Mouse (Mus musculus): ENCODE measurements around the gene Trcg1. TPM values are rescaled to one million over a fixed set of nuclear protein-coding genes. Genes with fewer than 3 reads are reported as not detected.
"Not testable (repeated sequence)": the region's sequence is repeated elsewhere in the genome, so short reads cannot be mapped to it uniquely, and the experiment has no call there.

The Trcg1 gene
- not detected in 2 replicates for polyA plus RNA-seq (2012; rRNA removed)

DNA sequence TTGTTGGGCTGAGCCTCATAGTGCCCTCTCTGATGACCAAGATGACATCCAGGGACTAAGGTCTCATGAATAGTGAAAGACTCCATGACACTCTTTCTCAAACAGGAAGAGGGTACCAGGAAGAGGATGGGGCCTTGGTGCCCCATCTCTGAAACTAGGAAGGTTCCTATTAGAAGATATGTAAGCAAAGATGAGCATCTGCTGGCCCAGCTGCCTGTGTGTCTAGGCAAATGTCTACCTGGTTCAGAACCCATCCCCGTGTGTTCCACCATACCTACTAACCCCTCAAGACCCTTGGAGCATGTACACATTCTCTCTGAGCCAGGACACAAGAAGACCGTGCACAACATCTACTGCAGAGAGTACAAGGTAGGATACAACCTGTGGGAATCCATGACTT, at the start of gene Trcg1:
Trcg1 (plus strand) TSS at position 301 of the 400 bp plus-strand sequence.
- no peak for DNase-seq (ENCODE audit: low read depth)

DNA sequence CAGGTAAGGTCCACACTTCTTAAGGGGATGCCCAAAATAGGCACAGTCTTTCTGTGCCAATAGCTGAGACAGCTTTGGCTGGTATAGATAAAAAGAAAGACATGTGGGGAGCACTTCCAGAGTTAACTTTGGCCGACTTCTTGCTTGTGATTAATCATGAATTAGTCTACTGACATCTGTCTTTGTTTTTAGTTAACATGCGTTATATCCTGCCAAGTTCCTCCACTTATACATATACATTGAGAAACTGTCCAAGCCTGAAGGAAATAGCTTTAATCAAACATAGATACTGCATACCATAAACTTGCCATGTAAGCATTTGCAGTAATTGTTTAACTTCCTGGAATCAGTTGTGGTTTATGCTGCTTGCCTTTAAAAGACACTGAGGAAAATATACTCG, 39.6 kb upstream of the Trcg1 start:
- DNase-seq (ENCODE audit: low read depth), result no peak

DNA sequence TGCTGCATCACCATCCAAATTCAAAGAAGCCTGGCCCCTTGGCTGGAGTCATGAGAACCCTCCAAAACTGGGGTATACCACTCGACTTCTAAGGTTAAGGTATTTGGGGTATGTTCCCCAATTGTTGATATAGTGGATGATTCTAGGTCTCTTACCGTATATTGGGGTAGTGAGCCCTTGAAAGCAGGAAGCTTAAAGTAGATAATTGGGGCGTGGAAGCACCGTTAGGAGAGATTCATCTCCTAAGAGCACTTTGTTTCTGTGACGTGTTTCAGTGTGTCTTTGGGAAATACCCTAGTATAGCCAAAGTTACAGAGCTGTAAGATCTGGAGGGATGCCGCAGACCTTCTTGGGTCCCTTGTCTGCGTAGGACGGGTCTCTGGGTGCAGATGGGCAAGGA, 38.9 kb upstream of the Trcg1 start:
- DNase-seq (ENCODE audit: low read depth), result no peak

DNA sequence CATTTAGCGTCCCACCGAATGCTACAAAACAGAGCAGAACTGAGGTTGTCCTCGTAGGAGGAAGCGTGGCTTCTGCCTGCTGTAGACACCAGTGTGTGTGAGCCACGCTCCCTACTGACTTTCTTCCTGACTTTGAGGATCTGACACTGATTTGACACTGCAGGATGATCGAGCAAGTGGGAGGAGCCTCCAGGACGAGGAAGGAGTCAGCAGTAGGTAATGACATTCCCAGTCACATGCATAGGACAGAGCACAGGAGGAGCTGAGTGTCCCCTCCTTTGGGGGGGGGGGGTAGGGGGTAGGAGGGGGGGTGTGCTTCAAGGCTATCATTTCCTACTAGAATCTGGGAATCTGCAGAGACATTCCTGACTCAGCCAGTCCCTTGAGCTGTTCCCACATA, 33.4 kb upstream of the Trcg1 start:
- no peak for DNase-seq (ENCODE audit: low read depth)

DNA sequence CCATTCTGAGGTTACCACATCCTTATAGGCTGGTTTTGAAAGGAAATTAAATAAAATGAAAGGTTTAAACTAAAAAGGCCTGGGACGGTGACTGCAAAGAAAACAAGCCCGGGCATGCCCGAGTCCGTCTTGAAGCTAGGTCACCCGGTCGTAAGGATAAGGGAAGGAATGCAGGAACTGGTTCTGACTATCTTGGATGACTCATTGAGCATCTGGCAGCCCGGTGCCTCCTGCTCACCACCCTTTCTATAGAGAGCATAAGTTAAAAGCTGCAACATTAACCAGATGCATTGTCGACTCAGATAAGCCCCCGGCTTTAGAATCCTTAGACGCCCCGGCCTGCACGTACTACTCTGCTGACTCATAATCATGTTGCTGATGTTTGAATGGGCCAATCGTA, 32.8 kb upstream of the Trcg1 start:
- not testable (repeated sequence) for DNase-seq (ENCODE audit: low read depth)

DNA sequence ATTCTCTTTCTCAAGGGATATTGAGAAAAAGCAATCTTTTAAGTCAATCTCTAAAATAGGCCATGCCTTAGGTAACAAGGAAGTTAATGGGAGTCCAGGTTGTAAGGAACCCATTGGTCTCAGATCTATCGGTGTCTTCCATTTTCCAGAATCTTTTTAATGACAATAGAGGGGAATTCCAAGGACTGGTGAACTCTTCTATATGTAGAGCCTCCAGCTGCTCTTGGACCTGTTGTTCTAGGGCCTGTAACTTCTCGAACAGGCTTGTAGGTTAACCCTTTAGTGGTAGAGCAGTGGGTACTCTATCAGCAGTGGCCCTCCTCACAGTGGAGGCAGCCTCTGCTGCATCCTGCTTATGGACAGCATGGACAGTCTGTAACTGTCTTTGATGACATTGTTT, 29.5 kb upstream of the Trcg1 start:
- DNase-seq (ENCODE audit: low read depth), result no peak

DNA sequence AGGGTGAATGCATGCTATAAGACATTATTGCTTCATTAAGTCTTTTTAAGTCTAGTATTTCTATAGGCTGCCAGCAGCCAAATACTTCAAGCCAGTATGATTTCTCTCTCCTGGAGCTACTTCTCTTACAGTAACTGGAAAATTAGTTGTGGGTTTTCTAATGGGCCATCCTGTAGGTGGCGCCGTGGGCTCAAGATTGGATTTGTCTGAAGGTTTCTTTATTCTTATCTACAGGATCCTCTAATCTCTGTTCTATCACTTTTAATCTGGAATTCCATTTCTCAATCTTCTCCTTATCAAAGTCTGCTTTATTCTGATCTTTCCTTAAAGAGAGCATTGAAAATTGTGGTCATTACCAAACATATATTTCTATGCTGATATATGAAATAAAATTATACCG, 27.0 kb upstream of the Trcg1 start:
- DNase-seq (ENCODE audit: low read depth), result no peak

DNA sequence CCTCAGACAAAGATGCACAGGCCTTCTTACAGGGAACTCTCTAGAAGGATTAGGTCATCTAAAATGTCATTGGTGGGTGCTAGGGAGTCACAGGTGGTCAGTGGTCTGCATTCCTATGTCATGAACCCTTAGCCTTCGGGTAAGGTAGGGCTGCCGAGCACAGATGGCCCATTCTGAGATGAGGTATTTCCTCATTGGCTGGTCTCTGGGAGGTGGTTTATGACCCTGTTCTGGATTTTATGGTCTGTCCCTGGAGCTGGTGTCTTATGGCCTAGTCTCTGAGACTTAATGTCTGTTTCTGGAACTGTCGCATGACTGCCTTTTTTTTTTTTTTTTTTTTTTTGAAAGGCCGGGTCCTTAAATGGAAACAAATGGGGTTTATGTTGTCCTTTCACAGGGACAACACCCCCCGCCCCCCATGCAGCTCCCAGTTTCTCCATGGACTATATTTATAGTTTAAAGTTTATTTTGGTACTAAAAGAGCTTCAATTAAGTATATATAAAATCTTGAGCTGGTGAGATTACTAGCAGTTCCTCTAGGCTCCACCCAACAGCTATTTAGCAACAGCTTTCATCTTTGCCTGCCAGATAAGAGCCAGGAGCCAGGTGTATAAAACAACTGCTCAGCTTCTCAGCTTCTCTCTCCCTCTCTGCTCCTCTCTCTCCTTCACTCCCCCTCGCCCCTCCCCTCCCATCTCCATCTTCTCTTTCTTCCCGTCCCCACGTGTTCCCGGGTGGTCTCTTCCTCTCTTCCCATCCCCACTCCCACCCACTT, 23.7 kb upstream of the Trcg1 start:
- no peak for DNase-seq (ENCODE audit: low read depth)

DNA sequence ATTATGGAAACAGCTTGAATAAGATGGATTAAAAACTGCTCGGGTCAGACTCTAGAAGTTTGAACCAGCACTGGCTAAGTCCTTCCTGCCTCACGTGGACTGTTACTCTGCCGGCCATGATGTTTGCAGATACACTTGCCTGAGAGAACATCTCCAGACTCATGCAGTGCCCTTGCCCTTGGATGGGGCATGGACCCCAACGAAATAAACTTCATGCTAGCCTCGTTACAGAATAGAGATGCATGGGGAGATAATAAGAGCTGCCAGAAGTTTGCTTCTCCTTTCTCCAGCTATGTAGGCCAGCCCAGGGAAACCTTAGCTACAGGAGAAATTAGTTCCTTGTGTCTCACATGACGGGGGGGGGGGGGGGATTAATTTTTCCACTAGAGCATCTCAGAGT, 21.9 kb upstream of the Trcg1 start:
- no peak for DNase-seq (ENCODE audit: low read depth)

DNA sequence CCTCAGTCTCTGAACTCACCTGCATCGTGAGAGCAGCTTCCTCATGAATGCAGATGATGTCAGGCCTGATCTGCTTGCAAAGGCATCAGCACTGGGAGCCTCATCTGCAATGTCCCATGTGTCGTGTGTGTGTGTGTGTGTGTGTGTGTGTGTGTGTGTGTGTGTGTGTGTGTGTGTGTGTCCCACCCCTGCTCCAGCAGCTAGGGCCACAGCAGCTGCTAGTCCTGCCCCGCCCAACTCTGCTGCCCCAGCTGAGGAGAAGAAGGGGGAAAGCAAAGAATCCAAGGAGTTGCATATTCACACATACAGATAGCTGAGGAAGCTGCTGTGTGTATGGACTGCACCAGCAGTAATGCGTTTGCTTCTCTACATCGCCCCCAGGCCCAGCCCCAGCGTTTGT, 19.1 kb upstream of the Trcg1 start:
- no peak for DNase-seq (ENCODE audit: low read depth)

DNA sequence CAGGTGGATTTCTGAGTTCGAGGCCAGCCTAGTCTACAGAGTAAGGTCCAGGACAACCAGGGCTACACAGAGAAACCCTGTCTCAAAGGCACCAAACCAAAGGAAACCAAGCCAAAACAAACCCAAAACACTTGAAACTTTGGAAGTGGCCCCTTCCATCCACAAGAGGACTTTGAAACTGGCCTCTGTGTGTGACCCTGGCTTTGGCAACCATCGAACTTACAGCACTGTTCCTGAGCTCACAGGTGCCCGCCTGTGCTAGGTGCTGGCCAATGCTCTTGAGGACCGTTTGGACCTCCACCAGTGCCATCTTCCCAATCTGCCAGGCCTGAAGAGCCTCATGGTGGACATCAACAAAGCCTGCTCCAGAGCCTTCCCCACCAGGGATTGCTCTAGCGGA, 17.6 kb upstream of the Trcg1 start:
- no peak for DNase-seq (ENCODE audit: low read depth)

DNA sequence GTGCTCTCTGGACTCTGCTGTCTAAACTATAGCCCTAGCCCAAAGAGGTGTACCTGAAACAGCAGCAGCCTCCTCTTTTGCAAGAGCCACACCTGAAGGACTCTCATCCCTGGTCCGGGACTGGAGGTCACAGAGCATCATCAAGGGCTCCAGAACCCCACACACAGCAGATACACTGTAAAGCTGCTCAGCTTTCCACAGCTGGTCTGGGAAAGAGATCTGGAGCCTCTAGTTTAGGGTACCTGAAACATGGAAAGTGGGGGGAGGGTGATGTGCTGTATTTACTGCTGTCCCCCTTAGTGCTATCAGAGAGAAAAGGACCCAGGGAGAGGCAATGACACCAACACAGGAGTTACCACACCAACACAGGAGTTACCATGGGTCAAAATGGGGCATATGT, 16.8 kb upstream of the Trcg1 start:
- no peak for DNase-seq (ENCODE audit: low read depth)

DNA sequence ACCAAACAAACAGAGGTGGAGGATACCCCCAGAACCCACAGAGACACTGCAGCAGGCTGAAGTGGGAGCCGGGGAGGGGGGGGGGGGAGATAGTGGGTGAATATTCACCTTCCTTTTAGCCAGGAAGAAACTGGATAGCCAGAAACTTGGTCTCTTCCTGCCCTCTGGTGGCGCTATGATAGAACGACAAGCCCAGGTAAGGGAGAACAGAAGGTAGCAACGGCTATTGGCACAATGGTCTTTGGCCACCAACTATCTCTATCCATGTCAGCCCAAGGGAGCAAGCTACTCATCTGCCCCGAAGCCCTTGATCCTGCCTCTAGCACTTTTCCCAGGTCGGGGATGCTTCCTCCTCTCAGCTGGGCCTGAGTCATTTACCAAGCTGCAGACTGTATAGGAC, 16.0 kb upstream of the Trcg1 start:
- no peak for DNase-seq (ENCODE audit: low read depth)

DNA sequence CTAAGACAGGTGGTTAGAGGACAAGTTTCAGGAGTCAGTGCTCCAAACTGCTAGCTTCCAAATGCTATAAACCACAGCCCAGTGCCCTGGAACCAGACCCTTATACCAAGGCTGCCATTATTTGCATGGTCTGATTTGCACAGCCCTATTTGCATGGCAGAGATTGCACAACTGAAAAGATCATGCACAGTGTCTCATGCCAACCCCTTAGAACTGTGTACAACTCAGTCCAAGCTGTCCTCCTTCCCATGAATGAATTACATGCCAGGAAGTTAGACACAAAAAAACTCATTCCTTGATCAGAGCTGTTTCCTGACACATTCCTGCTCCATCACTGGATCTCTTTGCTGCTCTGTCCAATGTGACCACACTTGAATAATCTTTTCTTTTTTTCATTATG, 13.0 kb upstream of the Trcg1 start:
- no peak for DNase-seq (ENCODE audit: low read depth)

DNA sequence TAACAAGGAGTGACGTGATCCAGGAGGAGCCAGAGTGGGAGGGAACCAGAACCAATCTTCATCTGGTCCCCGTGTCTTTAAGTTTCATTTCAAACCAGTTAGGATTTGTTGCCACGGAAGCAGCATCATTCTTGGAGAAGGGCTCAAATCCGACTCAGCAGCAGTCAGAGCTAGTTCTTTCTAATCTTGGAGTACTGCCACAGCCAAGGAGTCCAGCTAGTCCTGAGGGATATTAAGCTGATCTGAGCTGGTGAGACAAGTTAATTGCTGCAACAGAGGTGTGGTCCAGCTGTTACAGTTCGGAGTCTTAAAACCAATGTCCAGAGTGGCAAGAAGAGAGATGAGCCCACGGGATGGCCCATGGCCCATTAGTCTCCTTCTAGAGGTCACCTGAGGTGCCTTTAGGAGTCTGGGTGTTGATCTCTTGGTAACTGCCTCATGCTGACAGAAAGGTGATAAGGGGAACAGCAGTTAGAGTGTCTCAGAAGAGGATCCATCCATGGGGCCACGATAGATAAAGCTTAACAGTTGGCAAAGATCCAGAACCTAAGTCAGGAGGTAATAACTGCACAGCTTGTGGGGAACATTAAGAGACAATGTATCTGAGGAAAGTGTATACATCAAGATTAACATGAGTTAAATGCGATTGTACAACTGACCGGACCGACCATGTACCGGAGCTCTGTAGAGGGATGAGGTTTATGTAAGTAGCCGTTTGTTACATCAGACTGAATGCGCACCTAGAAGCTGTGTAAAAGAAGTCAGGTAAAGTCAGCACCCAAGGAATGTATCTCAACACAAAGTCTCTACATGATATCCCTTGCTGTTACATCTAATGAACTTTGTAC, 10.4 kb upstream of the Trcg1 start:
- no peak for DNase-seq (ENCODE audit: low read depth)

DNA sequence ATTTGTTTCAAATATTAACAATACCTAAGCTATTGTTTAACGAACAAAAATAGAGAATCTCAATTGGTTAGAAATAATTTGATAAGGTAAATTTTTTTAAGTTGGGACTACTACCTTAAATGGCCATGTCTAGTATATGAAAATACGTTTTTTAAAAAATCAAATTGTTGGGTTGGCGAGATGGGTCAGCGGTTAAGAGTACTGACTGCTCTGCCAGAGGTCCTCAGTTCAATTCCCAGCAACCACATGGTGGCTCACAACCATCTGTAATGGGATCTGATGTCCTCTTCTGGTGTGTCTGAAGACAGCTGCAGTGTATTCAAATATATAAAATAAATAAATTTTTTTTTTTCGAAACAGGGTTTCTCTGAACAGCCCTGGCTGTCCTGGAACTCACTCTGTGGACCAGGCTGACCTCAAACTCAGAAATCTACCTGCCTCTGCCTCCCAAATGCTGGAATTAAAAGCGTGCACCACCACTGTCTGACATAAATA, 9.7 kb upstream of the Trcg1 start:
- DNase-seq (ENCODE audit: low read depth), result not testable (repeated sequence)

DNA sequence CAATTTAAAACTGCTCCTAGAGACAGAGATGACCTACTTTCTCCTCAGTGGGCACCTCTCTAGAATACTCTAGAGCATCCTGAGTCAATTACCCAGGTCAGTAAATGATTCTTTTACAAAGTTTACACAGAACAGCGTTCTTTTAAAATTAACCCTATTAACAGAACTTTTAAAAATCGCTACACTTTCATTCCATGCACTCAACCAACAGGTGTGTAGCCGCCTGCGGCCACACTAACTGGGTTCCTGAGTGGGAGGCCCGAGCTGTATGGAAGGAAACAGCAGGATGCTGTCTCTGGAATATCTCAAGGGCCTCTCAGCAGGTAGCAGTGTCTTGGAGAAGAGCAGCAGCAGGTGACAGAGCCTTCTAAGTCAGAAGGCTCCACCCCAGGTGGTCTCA, 9.2 kb upstream of the Trcg1 start:
- no peak for DNase-seq (ENCODE audit: low read depth)

DNA sequence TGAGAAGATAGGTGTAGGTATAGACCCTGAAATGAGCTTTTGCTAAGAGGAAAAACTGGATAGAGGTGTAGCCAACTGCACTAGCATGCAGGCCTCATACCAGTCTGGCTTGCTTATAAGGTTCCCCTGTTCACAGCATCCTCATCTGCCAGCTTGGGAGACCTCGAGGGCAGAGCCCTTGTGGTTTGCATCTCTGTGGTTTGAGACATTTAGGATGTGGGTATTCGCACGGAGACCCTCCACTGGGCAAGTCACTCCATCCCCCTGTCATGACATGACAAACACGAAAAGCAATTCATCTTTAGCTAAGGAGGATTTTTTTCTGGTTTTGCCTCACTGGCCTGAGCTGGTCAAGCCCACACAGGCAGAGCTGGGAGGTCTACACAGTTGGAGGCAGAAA, 8.2 kb upstream of the Trcg1 start:
- no peak for DNase-seq (ENCODE audit: low read depth)

DNA sequence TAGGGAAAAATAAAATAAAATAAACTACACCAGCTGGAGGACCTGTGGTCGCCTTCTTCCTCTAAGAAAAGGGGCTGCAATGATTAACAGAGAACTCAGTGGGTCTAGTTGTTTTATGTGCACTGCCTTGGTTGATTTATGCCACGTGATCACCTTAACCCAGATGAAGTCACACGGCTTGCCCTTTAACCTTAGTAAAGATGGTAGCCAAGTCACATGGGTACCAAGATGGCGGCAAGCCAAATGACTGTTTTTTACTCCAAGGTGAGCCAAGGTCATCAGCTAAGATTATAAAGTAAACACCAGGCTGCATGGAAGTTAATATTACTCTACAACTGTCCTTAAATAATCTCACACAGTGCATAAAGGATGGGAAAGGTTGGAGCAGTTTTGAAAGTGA, 6.6 kb upstream of the Trcg1 start:
- DNase-seq (ENCODE audit: low read depth), result no peak

DNA sequence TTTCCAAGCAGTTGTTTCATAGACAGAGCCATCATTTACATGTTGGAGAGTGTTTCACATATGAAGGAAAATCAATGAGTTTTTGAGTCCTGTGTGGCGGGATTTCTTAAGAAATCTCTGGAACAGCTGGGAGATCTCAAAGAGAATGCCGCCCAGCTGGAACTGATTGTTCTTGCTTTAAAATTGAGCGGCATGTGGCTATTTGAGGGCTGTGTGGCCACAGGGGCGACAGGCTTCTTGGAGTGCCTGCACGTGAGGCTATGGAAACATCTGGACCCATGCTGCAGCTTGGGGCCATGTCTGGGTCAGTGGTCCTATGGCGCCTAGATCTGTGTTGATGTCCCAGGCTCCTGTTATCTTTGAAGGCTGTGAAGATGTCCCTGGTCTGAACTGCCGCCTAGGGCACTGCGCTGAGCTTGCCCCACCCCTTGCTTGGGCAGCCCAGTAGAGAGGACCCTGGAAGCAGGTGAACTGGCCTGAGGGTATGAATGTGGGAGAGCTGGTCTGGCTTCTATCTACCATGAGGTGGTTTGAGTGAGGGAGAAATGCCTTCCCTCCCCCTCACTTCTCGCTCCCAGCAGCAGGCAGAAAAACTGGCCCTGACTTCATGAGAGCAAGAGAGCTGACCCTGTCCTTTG, 6.1 kb upstream of the Trcg1 start:
- no peak for DNase-seq (ENCODE audit: low read depth)

DNA sequence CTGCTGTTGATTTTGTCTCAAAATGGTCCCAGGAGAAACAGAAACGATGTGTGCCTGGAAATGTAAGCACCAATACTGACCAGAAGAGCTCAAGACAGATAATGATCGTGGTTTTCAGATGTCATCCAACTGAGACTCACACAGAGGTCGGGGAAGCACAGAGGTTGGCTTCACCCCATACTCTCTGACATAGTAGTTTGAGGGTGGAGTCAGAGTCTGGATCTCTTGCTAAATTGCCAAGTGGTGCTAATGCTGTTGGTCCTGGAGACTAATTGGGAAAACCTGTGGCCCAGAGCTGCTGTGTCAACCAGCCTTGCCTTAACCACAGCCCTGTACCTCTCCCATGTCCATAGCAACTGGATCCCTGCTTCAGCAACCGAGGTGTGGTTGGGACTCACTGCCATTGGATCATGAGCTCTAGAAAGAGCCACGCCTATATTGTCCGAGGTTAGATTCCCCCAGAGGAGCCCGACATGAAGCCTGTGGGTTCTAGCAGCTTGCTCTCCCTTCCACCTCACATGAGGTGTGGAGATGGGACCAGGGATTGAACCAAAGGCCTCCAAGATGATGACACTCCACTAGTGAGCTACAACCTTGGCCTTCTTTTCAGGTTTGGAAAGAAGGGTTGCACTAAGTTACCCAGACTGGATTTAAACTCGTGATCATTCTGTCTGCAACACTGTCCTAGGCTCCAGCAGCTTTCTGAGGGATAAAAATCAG, 4.7 kb upstream of the Trcg1 start:
- DNase-seq (ENCODE audit: low read depth), result no peak

DNA sequence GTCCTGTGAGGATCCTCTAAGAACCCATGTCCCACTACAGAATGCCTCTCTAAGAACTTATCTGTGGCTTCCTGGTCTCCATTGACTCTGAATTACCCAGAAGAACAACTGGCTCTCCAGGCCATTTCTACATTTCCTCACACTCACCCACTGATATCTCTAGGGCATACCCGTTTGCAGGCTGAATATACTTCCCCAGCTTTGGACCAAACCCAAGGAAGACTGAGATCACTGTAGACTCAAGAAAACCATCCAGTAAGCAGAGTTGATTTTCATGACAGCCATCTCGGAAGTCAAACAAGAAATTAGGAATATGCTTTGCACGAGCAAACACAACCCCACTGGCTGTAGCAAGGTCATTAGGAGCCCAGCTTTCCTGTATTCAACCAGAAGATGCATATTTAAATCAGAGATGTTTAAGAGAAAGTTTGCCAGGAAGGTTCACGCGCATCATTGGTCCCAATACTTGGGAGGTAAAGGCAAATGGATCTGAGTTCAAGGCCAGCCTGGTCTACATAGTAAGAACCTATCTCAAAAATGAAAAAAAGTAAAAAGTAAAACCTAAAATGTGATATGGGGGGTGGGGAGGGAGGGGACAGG, 3.9 kb upstream of the Trcg1 start:
- no peak for DNase-seq (ENCODE audit: low read depth)

Data from gonadal fat pad, adult 2 months (tissue).